Mouse (Mus musculus) megakaryocyte, adult 5-6 weeks (primary cell): Measurements from ENCODE around the gene Rnf41. TPM values are rescaled to one million over a fixed set of nuclear protein-coding genes. Genes with fewer than 3 reads are reported as not detected.

ENCODE experiments used
- ATAC-seq: 2 replicates; pipeline ENCODE4 v1.8.0; 2016; ENCODE audit warnings: mild to moderate bottlenecking, inconsistent platforms; ENCODE audit not compliant: poor library complexity, severe bottlenecking
- total RNA-seq, 2 experiments: library from RNA; stranded (forward) in 1 of 2; stranded (reverse) in 1 of 2; fragments of 153-499, 151-499 nt in 1 of 2; fragments of 221-1000, 200-1000 nt in 1 of 2; gene quantifications; 2 replicates each; pipeline versions ENCODE4 v1.2.3 to v1.2.4; 2015 to 2017

The Rnf41 gene
- total RNA-seq (2015) (16.4 and 17.6 TPM in 2 replicates), total RNA-seq (2017) (24.6 and 26.1 TPM in 2 replicates)

- peak; percentile 77 for ATAC-seq
Measured at GRCm38 (mm10) chr10:128411211-128412054, at the start of gene Rnf41, which contains the start of gene Nabp2. TSS of gene Rnf41 (plus strand) at chr10:128411657. TSS of gene Nabp2 (minus strand) at chr10:128411492.

- ATAC-seq: no peak
Measured at GRCm38 (mm10) chr10:128361836-128362235, 49.6 kb upstream of the Rnf41 start.

- no peak for ATAC-seq
Measured at GRCm38 (mm10) chr10:128362568-128362967, 48.9 kb upstream of the Rnf41 start.

GRCm38 (mm10) chr10:128367899-128368401 is 43.5 kb upstream of the Rnf41 start:
- peak; percentile 6; the same call in 1 of the 2 replicates for ATAC-seq

- peak; percentile 78 for ATAC-seq
Measured at GRCm38 (mm10) chr10:128368402-128369217, 42.8 kb upstream of the Rnf41 start, which contains the start of gene Coq10a. TSS of gene Coq10a (minus strand) at chr10:128368997.

- no peak for ATAC-seq
Measured at GRCm38 (mm10) chr10:128369218-128369543, 42.3 kb upstream of the Rnf41 start.

- ATAC-seq: no peak
Measured at GRCm38 (mm10) chr10:128369599-128369998, 41.9 kb upstream of the Rnf41 start.

GRCm38 (mm10) chr10:128370021-128370420 is 41.4 kb upstream of the Rnf41 start:
- no peak for ATAC-seq

- ATAC-seq: no peak
Measured at GRCm38 (mm10) chr10:128370601-128371000, 40.9 kb upstream of the Rnf41 start.

GRCm38 (mm10) chr10:128372142-128372541 is 39.3 kb upstream of the Rnf41 start:
- no peak for ATAC-seq

GRCm38 (mm10) chr10:128372989-128373748 is 38.3 kb upstream of the Rnf41 start:
- peak; percentile 53 for ATAC-seq

- ATAC-seq: no peak
Measured at GRCm38 (mm10) chr10:128374393-128374792, 37.1 kb upstream of the Rnf41 start.

GRCm38 (mm10) chr10:128376099-128376454 is 35.4 kb upstream of the Rnf41 start:
- ATAC-seq: no peak

GRCm38 (mm10) chr10:128376455-128377211 is 34.8 kb upstream of the Rnf41 start, which contains the start of gene Ankrd52:
TSS of gene Ankrd52 (plus strand) at chr10:128377115.
- peak; percentile 78 for ATAC-seq

- no peak; the same call in 1 of the 2 replicates for ATAC-seq
Measured at GRCm38 (mm10) chr10:128377222-128377939, 34.1 kb upstream of the Rnf41 start.

- no peak for ATAC-seq
Measured at GRCm38 (mm10) chr10:128377940-128378448, 33.5 kb upstream of the Rnf41 start.

- no peak for ATAC-seq
Measured at GRCm38 (mm10) chr10:128378462-128378861, 33.0 kb upstream of the Rnf41 start.

- no peak for ATAC-seq
Measured at GRCm38 (mm10) chr10:128379260-128379659, 32.2 kb upstream of the Rnf41 start.

- ATAC-seq: no peak
Measured at GRCm38 (mm10) chr10:128380565-128380964, 30.9 kb upstream of the Rnf41 start.
